Mouse (Mus musculus): ENCODE measurements at regions not wholly inside any gene's neighbourhood (a gene's known extent, or its start where the extent isn't known, plus 50 kb on each side); places are given as distances from the start of the nearest gene placed in this dataset.
A peak's percentile ranks its signal among the peaks of the same experiment; 100 is the strongest.

DNA sequence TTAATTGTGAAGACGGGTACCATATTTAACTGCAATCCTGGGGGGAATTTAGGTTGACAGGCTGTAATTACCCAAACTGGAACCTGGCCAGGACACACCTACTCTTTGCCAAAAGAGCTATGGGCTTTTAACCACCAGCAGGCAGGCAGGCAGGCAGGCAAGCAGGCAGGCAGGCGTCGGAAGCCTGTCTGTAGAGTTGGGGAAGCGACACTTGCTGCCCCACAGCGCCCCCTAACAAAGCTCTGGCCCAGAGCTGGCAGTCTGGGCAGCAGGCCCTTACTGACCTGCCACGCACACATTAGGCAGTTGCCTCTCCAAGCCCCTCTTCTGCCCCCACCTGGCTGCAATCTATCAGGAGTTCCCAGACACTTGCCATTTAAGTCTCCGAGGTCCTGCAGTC, 208.6 kb upstream of the H2al1a start:
- H3K27ac ChIP-seq (replicated peaks) = no peak overlapping the region
- no peak overlapping the region for H3K4me3 ChIP-seq
- 27% methylated on average over 7 of the region's 7 CpGs for WGBS
- peak; percentile 58 for DNase-seq (ENCODE audit: low spot score)
- H3K27me3 ChIP-seq (ENCODE audit: low read depth, poor library complexity, severe bottlenecking) = peaks cover 46% of the 10 kb centered on the region
- no peaks in the 10 kb centered on the region for H3K36me3 ChIP-seq
- no peaks in the 10 kb centered on the region for H3K4me1 ChIP-seq
- no peaks in the 10 kb centered on the region for H3K9me3 ChIP-seq (replicated peaks)

DNA sequence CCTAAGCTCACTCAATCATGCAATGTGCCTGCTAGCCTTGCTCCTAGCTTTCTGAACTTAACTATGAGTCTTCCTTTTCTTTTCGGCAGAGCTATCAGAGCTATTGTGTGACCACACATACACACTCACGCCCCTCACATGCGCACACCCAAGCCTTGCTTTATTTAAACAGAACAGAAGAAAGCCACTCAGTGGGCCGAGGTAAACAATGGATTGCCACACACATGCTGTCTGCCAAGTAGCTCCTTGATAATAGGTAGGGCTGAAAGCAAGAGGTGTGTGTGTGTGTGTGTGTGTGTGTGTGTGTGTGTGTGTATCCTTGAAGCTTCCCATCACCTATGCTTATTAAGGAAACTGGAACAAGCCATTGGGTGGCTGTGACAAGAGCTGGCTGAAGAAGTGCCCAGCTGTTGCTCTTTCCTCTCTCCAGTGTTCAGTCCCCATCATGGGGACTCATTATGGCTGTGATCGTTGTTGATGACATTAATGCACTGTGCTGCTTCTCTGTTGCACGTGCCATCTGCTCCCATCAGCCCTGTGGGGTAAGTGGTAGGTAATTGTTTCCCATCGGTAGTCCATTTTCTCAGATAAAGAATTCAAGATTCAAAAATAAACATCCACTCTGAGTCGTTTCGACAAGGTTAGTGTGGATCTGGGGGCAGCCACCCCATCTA, 201.3 kb upstream of the H2al1a start:
- H3K36me3 ChIP-seq = no peaks in the 10 kb centered on the region
- WGBS = 85% methylated on average over 9 of the region's 9 CpGs

DNA sequence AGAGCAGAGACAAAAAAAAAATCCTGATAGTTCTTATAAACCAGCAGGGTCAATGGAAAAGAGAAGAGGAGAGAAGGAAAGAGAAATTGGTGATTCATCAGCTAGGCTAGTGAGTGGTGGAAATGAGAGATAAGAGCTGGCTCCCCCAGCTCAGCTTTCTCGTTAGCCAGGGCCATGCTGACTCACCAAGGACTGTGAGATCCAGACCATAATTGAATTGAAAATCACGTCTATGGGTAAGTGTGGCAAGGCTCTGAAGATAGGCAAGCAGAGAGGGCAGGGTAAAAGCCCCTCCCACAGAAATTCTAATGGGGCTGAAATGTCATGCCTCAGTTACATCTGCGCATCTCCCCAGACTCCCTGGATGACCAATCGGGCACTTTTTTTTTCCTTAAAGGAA, 200.7 kb upstream of the H2al1a start:
- WGBS = 63% methylated on average over 4 of the region's 4 CpGs

More for the DNA sequence above, 201.3 kb upstream of the H2al1a start:
- Histone ChIP-seq H3K4me3 (no peak overlapping the region), H3K27ac (replicated peaks) (no peak overlapping the region), H3K9me3 (replicated peaks) (no peaks in the 10 kb centered on the region), H3K4me1 (peaks cover 18% of the 10 kb centered on the region), H3K27me3 (ENCODE audit: low read depth, poor library complexity, severe bottlenecking) (peaks cover 38% of the 10 kb centered on the region)
- DNase-seq (ENCODE audit: low spot score) = no peak

DNA sequence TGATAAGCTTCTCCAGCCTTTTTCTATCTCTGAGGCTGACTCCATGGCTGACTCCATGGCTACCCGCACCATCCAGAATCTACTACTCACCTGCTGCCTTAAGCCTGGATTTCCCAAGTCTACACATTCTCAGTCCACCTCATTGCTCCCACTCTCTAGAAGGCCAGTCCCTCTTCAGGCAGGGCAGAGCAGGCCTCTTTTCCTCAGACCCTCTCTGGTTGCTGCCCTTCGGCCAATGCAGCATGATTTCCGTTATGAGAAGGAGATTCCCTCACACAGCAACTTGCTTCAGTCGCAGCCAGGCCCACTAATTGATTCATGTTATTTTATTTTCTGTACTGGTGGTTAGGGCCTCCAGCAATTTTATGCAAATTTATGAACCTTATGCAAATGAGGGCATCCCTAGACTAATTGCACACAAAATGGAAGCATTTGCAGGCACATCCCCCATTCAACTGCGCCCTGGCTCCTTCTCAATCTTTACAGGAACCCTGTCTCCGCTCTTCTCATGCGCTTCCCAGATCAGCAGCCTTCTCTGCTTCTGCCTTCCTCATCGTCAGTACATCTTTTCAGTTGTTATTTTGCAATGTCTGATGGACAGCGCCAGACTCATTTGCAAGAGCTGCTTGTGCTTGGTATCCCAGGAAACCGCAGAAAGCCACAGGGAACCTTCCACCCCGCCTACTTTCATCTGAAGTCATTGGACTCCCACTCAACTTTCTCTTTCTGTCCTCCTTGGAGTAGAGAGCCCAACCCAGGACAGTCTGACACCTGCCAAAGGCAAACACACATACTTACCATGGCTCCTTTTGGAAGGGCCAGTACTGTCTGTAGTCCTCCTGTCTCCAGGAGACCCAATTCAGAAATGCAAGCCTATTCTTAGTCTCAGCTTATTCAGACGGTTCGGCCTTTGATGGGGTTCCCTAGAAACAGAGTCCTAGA, 199.6 kb upstream of the H2al1a start:
- Histone ChIP-seq H3K27me3 (ENCODE audit: low read depth, poor library complexity, severe bottlenecking) (peaks cover 52% of the 10 kb centered on the region), H3K4me1 (peaks cover 18% of the 10 kb centered on the region), H3K9me3 (replicated peaks) (no peaks in the 10 kb centered on the region), H3K36me3 (no peaks in the 10 kb centered on the region), H3K27ac (replicated peaks) (no peak overlapping the region), H3K4me3 (no peak overlapping the region)
- WGBS = 67% methylated on average over 13 of the region's 13 CpGs
- DNase-seq (ENCODE audit: low spot score) = peak; percentile 20

More for the DNA sequence above, 200.7 kb upstream of the H2al1a start:
- H3K4me3 ChIP-seq = no peak overlapping the region
- H3K4me1 ChIP-seq = peaks cover 18% of the 10 kb centered on the region
- no peaks in the 10 kb centered on the region for H3K9me3 ChIP-seq (replicated peaks)
- peaks cover 45% of the 10 kb centered on the region for H3K27me3 ChIP-seq (ENCODE audit: low read depth, poor library complexity, severe bottlenecking)
- no peak for DNase-seq (ENCODE audit: low spot score)
- no peaks in the 10 kb centered on the region for H3K36me3 ChIP-seq
- H3K27ac ChIP-seq (replicated peaks) = no peak overlapping the region

DNA sequence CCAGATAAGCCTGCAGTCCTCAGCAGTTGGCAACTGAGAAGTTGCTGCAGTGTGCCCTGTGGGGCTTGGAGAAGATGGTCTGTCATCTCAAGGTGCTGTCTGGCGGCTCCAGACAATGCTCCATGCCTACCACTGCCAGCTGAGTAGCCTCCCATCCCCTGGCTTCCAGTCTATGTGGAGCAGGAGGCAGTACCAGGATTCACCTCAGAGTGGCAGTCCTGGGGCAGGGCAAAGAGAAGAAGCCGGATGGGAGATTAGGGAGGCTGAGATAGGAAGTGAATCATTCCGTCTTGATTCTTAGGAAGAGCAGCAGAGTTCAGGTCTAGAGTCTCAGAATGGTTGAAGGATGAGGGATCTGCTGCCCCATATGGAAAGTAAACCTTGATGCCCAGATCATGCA, 198.1 kb upstream of the H2al1a start:
- 59% methylated on average over 3 of the region's 3 CpGs for WGBS
- no peak overlapping the region for H3K4me3 ChIP-seq
- peaks cover 18% of the 10 kb centered on the region for H3K4me1 ChIP-seq
- no peaks in the 10 kb centered on the region for H3K36me3 ChIP-seq
- H3K27ac ChIP-seq (replicated peaks) = no peak overlapping the region
- H3K9me3 ChIP-seq (replicated peaks) = no peaks in the 10 kb centered on the region
- H3K27me3 ChIP-seq (ENCODE audit: low read depth, poor library complexity, severe bottlenecking) = peaks cover 65% of the 10 kb centered on the region
- DNase-seq (ENCODE audit: low spot score) = no peak

DNA sequence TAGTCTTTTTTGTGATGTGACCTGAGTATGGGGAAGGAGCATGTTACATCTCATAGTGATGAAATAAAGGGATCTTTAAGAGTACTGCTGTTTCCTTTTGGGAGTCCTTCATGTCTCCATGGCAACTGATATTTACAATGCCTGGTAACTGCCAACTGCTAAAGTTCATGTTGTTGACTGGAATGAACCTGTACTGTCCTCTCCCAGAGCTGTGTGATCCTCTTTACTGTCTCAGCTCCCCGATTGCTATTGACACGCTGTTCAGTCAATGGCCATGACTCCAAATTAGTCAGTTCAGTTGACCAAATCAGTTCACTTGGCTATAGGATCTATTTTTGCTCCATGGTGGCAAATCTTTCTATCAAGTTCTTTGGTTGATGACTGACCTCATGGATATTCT, 167.8 kb upstream of the H2al1a start:
- Histone ChIP-seq H3K27me3 (ENCODE audit: low read depth, poor library complexity, severe bottlenecking) (peaks cover 63% of the 10 kb centered on the region), H3K4me3 (no peak overlapping the region), H3K4me1 (no peaks in the 10 kb centered on the region), H3K27ac (replicated peaks) (no peak overlapping the region), H3K36me3 (no peaks in the 10 kb centered on the region), H3K9me3 (replicated peaks) (no peaks in the 10 kb centered on the region)
- 90% methylated on average over 2 of the region's 2 CpGs for WGBS
- DNase-seq (ENCODE audit: low spot score) = no peak

DNA sequence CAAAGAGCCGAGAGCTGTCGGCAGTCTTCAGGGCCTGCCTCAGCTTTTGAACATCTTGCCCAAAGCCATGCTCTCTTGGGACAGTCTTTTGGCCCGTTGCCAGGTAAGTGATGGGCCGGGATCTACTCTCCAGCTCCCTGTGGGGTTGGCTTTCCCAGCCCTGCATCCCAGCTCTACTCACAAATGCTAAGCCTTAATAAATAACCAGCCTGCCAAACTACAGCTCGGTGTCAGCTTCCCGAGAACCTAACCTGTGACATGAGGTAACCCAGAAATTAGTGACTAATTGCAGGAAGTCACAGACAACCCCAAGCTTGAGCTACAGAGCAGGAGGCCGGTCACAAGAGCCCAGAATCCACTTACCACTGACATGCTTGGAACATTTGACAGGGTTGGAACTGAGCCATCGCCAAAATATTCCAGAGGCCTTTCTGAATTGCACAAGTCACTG, 159.1 kb upstream of the H2al1a start:
- Histone ChIP-seq H3K4me3 (no peak overlapping the region), H3K4me1 (no peaks in the 10 kb centered on the region), H3K27me3 (ENCODE audit: low read depth, poor library complexity, severe bottlenecking) (0 out of 2 replicates have a peak, but pooled peaks cover 22% of the 10 kb centered on the region), H3K9me3 (replicated peaks) (no peaks in the 10 kb centered on the region), H3K36me3 (no peaks in the 10 kb centered on the region), H3K27ac (replicated peaks) (no peak overlapping the region)
- 81% methylated on average over 8 of the region's 8 CpGs for WGBS
- DNase-seq (ENCODE audit: low spot score) = no peak

DNA sequence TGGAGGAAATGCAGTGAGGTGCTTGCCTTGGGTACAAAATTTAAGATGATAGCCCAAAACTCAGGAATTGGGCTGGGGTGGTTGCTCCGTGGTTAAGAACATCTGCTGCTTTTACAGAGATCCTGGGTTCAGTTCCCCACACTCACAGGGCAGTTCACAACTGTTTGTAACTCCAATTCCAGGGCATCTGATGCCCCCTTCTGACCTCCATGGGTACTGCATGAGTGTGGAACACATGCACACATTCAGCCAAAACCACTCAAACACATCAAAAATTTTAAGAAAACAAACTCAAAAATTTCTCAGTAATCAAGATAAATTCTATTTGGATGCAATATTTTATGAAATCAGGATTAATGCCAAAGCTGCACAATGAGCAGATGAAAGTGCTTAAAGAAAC, 157.8 kb upstream of the H2al1a start:
- WGBS = 68% methylated on average over 1 of the region's 1 CpGs
- H3K27me3 ChIP-seq (ENCODE audit: low read depth, poor library complexity, severe bottlenecking) = 0 out of 2 replicates have a peak, but pooled peaks cover 11% of the 10 kb centered on the region

DNA sequence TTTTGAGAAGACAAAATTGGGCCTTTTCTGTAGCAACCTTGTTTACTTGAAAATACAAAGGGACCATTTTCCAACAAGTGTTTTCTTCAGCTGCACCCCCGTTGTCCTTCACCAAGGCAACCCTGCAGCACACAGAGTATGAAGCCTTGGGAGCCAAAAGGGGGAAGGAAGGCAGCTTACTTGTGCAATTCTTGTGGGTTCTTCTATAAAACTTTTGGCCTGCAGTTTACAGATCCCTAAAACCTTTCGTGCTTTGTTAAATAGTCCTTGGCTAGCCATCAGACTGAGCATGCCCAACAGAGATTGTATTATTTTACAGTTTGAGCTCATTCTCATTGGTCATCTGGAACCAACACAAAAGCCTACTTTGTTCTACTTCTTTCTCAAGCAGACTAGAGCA, 140.6 kb upstream of the H2al1a start:
- WGBS = 73% methylated on average over 2 of the region's 2 CpGs
- no peaks in the 10 kb centered on the region for H3K36me3 ChIP-seq
- H3K27me3 ChIP-seq (ENCODE audit: low read depth, poor library complexity, severe bottlenecking) = peaks cover 44% of the 10 kb centered on the region
- no peak overlapping the region for H3K27ac ChIP-seq (replicated peaks)
- no peaks in the 10 kb centered on the region for H3K9me3 ChIP-seq (replicated peaks)
- H3K4me1 ChIP-seq = no peaks in the 10 kb centered on the region
- H3K4me3 ChIP-seq = no peak overlapping the region
- DNase-seq (ENCODE audit: low spot score) = no peak

More for the DNA sequence above, 157.8 kb upstream of the H2al1a start:
- Histone ChIP-seq H3K4me1 (no peaks in the 10 kb centered on the region), H3K27ac (replicated peaks) (no peak overlapping the region), H3K9me3 (replicated peaks) (no peaks in the 10 kb centered on the region), H3K36me3 (no peaks in the 10 kb centered on the region), H3K4me3 (no peak overlapping the region)
- DNase-seq (ENCODE audit: low spot score) = no peak

DNA sequence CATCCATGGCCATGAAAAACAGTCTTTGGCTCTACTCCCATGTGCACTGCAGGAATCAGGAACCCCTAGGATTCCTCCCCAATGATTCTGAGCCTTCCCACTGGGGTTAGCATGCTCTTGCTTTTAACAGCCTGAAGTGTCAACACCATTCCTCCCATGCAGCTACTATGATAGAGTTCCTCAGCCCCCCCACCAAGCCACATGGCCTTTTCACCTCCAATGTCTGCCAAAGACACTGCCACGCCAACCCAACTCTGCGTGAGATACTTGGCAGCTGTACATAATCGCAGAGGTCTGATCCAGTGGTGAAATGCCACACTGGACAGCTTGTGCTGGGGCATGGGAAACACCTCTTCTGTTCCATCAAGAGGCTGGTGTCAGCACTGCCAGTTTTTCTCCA, 128.6 kb upstream of the H2al1a start:
- Histone ChIP-seq H3K27me3 (ENCODE audit: low read depth, poor library complexity, severe bottlenecking) (peaks cover 11% of the 10 kb centered on the region), H3K4me1 (no peaks in the 10 kb centered on the region), H3K27ac (replicated peaks) (no peak overlapping the region), H3K4me3 (no peak overlapping the region), H3K36me3 (no peaks in the 10 kb centered on the region), H3K9me3 (replicated peaks) (no peaks in the 10 kb centered on the region)
- 87% methylated on average over 3 of the region's 3 CpGs for WGBS
- no peak for DNase-seq (ENCODE audit: low spot score)

DNA sequence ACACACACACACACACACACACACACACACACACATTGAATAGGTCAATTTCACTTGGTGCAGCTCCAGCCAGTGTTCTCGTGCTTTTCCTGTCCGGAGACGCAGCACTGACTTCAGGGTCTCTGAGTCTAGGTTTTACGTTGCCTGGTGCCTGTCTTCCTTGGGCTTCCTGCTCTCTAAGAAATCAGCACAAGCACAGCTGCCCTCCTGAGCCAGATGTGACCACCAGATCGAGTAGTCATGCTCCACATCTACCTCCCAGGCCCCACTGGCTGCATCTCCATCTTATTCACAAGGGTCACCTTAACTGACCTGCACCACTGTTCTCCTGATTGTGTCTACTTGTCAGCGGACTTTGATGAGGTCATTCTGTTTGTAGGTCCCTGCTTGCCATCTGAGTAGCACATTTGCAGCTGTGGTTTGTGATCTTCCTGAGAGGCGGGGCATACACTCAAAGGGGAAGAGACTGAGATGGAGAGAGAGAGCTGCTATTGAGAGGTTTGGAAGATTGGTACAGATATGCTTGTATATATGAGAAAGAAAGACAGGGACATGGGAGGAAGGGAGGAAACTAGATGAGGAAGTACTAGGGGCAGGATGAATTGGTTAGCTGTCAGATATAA, 118.8 kb upstream of the H2al1a start:
- Histone ChIP-seq H3K36me3 (no peaks in the 10 kb centered on the region), H3K9me3 (replicated peaks) (no peaks in the 10 kb centered on the region)
- WGBS = 76% methylated on average over 7 of the region's 7 CpGs

DNA sequence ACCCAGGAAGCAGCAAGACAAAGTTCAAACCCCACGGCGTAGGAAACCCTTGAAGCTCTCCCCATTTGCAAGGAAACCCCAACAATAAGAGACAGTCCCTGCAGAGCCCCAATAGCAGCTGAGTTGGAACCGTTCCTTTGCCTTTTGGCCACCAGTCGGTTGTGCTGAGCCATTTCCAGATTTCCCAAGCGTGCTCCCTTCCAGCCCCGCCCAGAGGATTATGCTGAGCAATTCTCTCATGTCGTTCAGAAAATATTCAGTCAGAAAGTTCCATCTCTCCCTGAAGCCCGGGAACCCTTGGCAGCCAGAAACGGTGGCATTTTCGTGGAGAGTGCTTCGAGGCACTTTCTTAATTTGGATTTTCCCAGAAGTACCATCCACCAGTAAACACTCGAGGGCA, 117.2 kb upstream of the H2al1a start:
- Histone ChIP-seq H3K27me3 (ENCODE audit: low read depth, poor library complexity, severe bottlenecking) (peaks cover 62% of the 10 kb centered on the region), H3K9me3 (replicated peaks) (no peaks in the 10 kb centered on the region), H3K4me3 (no peak overlapping the region), H3K27ac (replicated peaks) (no peak overlapping the region), H3K4me1 (no peaks in the 10 kb centered on the region), H3K36me3 (no peaks in the 10 kb centered on the region)
- 84% methylated on average over 12 of the region's 12 CpGs for WGBS
- DNase-seq (ENCODE audit: low spot score) = no peak

More for the DNA sequence above, 118.8 kb upstream of the H2al1a start:
- Histone ChIP-seq H3K4me1 (no peaks in the 10 kb centered on the region), H3K27me3 (ENCODE audit: low read depth, poor library complexity, severe bottlenecking) (peaks cover 54% of the 10 kb centered on the region), H3K27ac (replicated peaks) (no peak overlapping the region), H3K4me3 (no peak overlapping the region)
- no peak for DNase-seq (ENCODE audit: low spot score)

Data from midbrain, embryonic 10.5 days (tissue).